Mouse (Mus musculus): ENCODE measurements around the gene Nol9. TPM values are rescaled to one million over a fixed set of nuclear protein-coding genes. Genes with fewer than 3 reads are reported as not detected.

Nol9 gene
- total and polyA plus RNA-seq, 2 experiments from 2014 or later, result 19.0 to 22.5 TPM

DNA sequence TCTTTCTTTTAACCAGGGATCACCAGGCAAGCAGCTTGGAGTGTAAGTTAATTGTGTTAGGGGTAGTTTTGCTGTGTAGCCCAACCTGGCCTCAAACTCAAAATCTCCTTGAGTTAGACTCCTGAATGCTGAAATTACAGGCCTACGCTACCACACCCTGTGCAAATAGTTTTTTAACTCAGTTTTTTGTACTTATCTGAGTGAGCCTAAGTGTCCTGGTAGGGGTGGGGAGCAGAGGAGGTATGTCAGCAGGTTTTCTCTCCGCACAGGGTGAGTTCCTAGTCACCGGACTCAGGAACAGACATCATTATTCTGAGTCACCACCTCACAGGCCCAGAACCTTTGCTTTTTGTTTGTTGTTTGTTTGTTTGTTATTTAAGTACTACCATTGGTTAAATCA lies 37.1 kb upstream of the Nol9 start:
- no peaks in the 10 kb centered on the region for H3K36me3 ChIP-seq (ENCODE audit: insufficient read depth, low read length)

DNA sequence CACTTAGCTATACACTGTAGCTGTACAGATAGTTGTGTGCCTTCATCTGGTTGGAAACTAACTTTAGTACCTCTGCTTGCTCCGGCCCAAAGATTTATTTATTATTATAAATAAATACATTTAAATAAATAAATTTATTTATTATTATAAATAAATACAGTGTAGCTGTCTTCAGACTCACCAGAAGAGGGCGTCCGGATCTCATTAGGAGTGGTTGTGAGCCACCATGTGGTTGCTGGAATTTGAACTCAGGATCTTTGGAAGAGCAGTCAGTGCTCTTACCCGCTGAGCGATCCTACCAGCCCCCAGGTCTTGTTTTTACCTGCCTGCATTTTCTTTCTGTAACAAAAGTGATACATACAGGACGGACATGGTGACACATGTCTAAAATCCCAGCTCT lies 33.0 kb upstream of the Nol9 start:
- no peaks in the 10 kb centered on the region for H3K9me3 ChIP-seq (ENCODE audit: low read length)
- ATAC-seq (ENCODE audit: low FRiP score), result no peak
- H3K4me3 ChIP-seq (ENCODE audit: low read depth, low read length), result no peak overlapping the region
- peaks cover 21% of the 10 kb centered on the region for H3K27me3 ChIP-seq (ENCODE audit: insufficient read depth, low read length)
- H3K27ac ChIP-seq (ENCODE audit: low read depth, low read length), result no peak overlapping the region
- H3K9ac ChIP-seq (replicated peaks; ENCODE audit: low read length, poor library complexity, severe bottlenecking), result no peak overlapping the region
- no peak overlapping the region for H3K4me2 ChIP-seq (ENCODE audit: low read depth, low read length, poor library complexity, severe bottlenecking)
- TF ChIP-seq CTCF (IDR thresholded peaks at IDR 0.05), result peak; percentile 34; the same call in 1 of the 2 replicates
- 80% methylated on average over 6 of the region's 6 CpGs for WGBS
- H3K36me3 ChIP-seq (ENCODE audit: insufficient read depth, low read length), result no peaks in the 10 kb centered on the region
- no peak for DNase-seq (ENCODE audit: low spot score)
- H3K4me1 ChIP-seq (ENCODE audit: insufficient read depth, low read length), result peaks cover 11% of the 10 kb centered on the region; the same call in 1 of the 2 replicates

More for the DNA sequence above, 37.1 kb upstream of the Nol9 start:
- WGBS, result 88% methylated on average over 3 of the region's 3 CpGs
- peaks cover 9% of the 10 kb centered on the region; the same call in 1 of the 2 replicates for H3K27me3 ChIP-seq (ENCODE audit: insufficient read depth, low read length)
- H3K4me1 ChIP-seq (ENCODE audit: insufficient read depth, low read length), result 0 out of 2 replicates have a peak, but pooled peaks cover 5% of the 10 kb centered on the region
- H3K9ac ChIP-seq (replicated peaks; ENCODE audit: low read length, poor library complexity, severe bottlenecking), result no peak overlapping the region
- DNase-seq (ENCODE audit: low spot score) (no peak), ATAC-seq (ENCODE audit: low FRiP score) (no peak)
- H3K27ac ChIP-seq (ENCODE audit: low read depth, low read length), result no peak overlapping the region
- no peaks in the 10 kb centered on the region for H3K9me3 ChIP-seq (ENCODE audit: low read length)
- H3K4me2 ChIP-seq (ENCODE audit: low read depth, low read length, poor library complexity, severe bottlenecking), result no peak overlapping the region
- TF ChIP-seq CTCF (IDR thresholded peaks at IDR 0.05), result no peak
- H3K4me3 ChIP-seq (ENCODE audit: low read depth, low read length), result no peak overlapping the region

DNA sequence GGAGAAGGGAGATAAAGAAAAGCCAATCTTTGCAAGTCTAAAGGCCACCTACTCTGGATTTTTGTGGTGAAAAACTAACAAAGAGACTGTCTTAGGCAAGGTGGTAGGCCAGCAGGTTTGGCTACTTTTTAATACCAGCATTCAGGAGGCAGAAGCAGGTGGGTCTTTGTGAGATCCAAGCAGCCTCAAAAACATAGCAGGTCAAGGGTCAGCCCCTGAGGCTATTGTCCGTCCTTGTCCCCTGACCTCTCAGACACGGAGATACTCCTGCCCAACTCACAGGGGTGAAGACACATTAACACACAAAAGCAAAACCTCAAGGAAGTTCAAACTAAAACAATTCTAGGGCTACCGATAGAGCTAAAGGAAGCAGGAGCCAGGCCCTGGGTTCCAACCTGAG lies 32.3 kb upstream of the Nol9 start:
- Histone ChIP-seq H3K4me3 (ENCODE audit: low read depth, low read length) (no peak overlapping the region), H3K9me3 (ENCODE audit: low read length) (no peaks in the 10 kb centered on the region), H3K4me1 (ENCODE audit: insufficient read depth, low read length) (peaks cover 11% of the 10 kb centered on the region; the same call in 1 of the 2 replicates), H3K9ac (replicated peaks; ENCODE audit: low read length, poor library complexity, severe bottlenecking) (no peak overlapping the region), H3K4me2 (ENCODE audit: low read depth, low read length, poor library complexity, severe bottlenecking) (no peak overlapping the region), H3K36me3 (ENCODE audit: insufficient read depth, low read length) (no peaks in the 10 kb centered on the region), H3K27ac (ENCODE audit: low read depth, low read length) (no peak overlapping the region), H3K27me3 (ENCODE audit: insufficient read depth, low read length) (peaks cover 21% of the 10 kb centered on the region)
- 21% methylated on average over 3 of the region's 3 CpGs for WGBS
- no peak for DNase-seq (ENCODE audit: low spot score)
- TF ChIP-seq CTCF (IDR thresholded peaks at IDR 0.05), result no peak
- no peak for ATAC-seq (ENCODE audit: low FRiP score)

DNA sequence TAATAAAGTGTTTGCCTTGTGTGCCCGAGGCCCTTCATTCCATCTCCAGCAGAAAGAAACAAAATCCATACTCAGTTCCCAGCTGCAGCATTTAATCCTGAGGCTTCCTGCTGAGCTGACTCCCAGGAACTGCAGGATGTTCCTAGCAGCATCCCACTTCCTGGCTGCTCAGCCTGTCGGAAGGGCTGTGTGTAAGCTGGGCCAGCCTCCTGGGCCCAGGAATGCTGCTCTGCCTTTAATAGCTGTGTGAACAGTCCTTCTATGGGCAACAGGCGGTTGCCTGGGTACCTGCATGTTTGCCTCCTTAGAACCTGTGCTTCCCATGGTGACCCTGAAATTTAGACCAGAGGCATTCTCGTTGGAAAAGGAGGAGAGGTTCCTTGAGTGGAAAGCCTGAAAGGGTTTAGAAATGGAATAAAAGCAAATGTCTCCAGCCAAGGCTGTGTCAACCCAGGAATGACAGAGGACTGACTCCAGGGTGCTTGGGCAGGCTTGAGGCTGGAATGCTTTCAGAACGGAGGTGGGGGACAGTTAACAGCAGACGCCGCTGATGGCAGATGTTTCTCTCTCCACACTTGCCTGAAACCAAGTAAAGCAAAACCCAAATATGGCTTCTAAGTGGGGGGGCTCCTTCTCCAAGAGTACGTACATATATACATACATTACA lies 31.5 kb upstream of the Nol9 start:
- H3K9ac ChIP-seq (replicated peaks; ENCODE audit: low read length, poor library complexity, severe bottlenecking), result no peak overlapping the region
- no peaks in the 10 kb centered on the region for H3K36me3 ChIP-seq (ENCODE audit: insufficient read depth, low read length)
- no peak overlapping the region; the same call in 1 of the 2 replicates for H3K27ac ChIP-seq (ENCODE audit: low read depth, low read length)
- DNase-seq (ENCODE audit: low spot score) (no peak), ATAC-seq (ENCODE audit: low FRiP score) (no peak)
- 6% methylated on average over 8 of the region's 8 CpGs for WGBS
- H3K27me3 ChIP-seq (ENCODE audit: insufficient read depth, low read length), result peaks cover 21% of the 10 kb centered on the region
- H3K4me2 ChIP-seq (ENCODE audit: low read depth, low read length, poor library complexity, severe bottlenecking), result peak overlapping the region; percentile 99
- peaks cover 11% of the 10 kb centered on the region; the same call in 1 of the 2 replicates for H3K4me1 ChIP-seq (ENCODE audit: insufficient read depth, low read length)
- peak overlapping the region; percentile 58 for H3K4me3 ChIP-seq (ENCODE audit: low read depth, low read length)
- no peak for TF ChIP-seq CTCF (IDR thresholded peaks at IDR 0.05)
- no peaks in the 10 kb centered on the region for H3K9me3 ChIP-seq (ENCODE audit: low read length)

DNA sequence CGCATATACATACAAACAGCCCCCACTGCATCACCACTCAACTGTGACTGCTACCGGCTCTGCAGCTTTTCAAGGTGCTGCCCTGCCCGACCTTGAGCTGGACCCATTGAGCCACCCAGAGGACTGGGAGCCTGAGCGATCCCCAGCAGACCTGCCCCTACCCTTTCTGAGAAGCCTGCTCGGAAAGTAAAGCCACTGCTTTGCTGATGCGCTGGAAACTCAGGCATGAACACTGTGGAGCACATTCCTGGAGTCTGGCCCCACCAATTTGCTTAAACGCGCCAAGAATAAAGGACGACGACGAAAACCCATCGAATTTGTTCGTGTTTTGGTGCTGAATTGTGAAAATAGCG lies 31.0 kb upstream of the Nol9 start:
- no peak for TF ChIP-seq CTCF (IDR thresholded peaks at IDR 0.05)
- Histone ChIP-seq H3K4me3 (ENCODE audit: low read depth, low read length) (peak overlapping the region; percentile 58), H3K27me3 (ENCODE audit: insufficient read depth, low read length) (peaks cover 21% of the 10 kb centered on the region), H3K36me3 (ENCODE audit: insufficient read depth, low read length) (no peaks in the 10 kb centered on the region), H3K4me1 (ENCODE audit: insufficient read depth, low read length) (peaks cover 11% of the 10 kb centered on the region; the same call in 1 of the 2 replicates), H3K9me3 (ENCODE audit: low read length) (no peaks in the 10 kb centered on the region), H3K4me2 (ENCODE audit: low read depth, low read length, poor library complexity, severe bottlenecking) (peak overlapping the region; percentile 99), H3K27ac (ENCODE audit: low read depth, low read length) (peak overlapping the region; percentile 77; the same call in 1 of the 2 replicates), H3K9ac (replicated peaks; ENCODE audit: low read length, poor library complexity, severe bottlenecking) (peak overlapping the region; percentile 64)
- WGBS, result under 1% methylated on average over 14 of the region's 14 CpGs
- ATAC-seq (ENCODE audit: low FRiP score) (no peak), DNase-seq (ENCODE audit: low spot score) (no peak)

DNA sequence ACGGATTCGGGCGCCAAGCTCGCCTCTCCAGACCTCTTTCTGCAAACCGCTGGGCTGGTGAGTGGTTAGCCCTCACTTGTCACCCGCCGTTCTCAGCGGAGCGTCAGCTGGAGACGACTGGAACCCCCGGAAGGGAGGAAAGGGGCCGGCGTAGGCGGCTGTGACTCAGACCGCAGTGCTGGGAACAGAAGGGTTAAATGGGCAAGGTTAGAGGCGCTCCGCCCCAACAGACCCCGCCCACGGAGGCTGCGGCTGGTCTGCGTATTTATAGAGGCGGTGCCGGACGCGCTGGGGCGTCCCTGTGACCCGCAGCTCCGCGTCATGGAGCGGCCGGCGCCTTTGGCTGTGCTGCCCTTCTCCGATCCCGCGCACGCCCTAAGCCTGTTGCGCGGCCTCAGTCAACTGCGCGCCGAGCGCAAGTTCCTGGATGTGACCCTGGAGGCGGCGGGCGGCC lies 30.5 kb upstream of the Nol9 start, which contains the start of gene Klhl21:
Klhl21 (plus strand) TSS at position 182 of the 454 bp plus-strand sequence.
- Histone ChIP-seq H3K27ac (ENCODE audit: low read depth, low read length) (peak within 1 kb of the TSS; percentile 77), H3K27me3 (ENCODE audit: insufficient read depth, low read length) (peaks cover 21% of the 10 kb centered on the region), H3K4me1 (ENCODE audit: insufficient read depth, low read length) (peaks cover 11% of the 10 kb centered on the region; the same call in 1 of the 2 replicates), H3K4me3 (ENCODE audit: low read depth, low read length) (peak within 1 kb of the TSS; percentile 58), H3K9me3 (ENCODE audit: low read length) (no peaks in the 10 kb centered on the region), H3K36me3 (ENCODE audit: insufficient read depth, low read length) (no peaks in the 10 kb centered on the region), H3K9ac (replicated peaks; ENCODE audit: low read length, poor library complexity, severe bottlenecking) (peak within 1 kb of the TSS; percentile 64), H3K4me2 (ENCODE audit: low read depth, low read length, poor library complexity, severe bottlenecking) (peak within 1 kb of the TSS; percentile 99)
- ATAC-seq (ENCODE audit: low FRiP score) (peak; percentile 86), DNase-seq (ENCODE audit: low spot score) (peak; percentile 96)
- no peak for TF ChIP-seq CTCF (IDR thresholded peaks at IDR 0.05)
- under 1% methylated on average over 45 of the region's 45 CpGs for WGBS
